Mouse (Mus musculus): ENCODE measurements around the gene March7. TPM values are rescaled to one million over a fixed set of nuclear protein-coding genes. Genes with fewer than 3 reads are reported as not detected.

The March7 gene
- polyA plus RNA-seq, 1 experiment from 2014 or later: 64.3 TPM

GRCm38 (mm10) chr2:60221236-60221635 is 11.5 kb downstream of the March7 start:
- H3K36me3 ChIP-seq (ENCODE audit: insufficient read depth, low read length): no peaks in the 10 kb centered on the region

GRCm38 (mm10) chr2:60221954-60222353 is 12.3 kb downstream of the March7 start:
- Histone ChIP-seq H3K4me3 (replicated peaks; ENCODE audit: low read depth, low read length) (no peak overlapping the region), H3K36me3 (ENCODE audit: insufficient read depth, low read length) (no peaks in the 10 kb centered on the region), H3K27me3 (ENCODE audit: insufficient read depth, low read length) (no peaks in the 10 kb centered on the region), H3K9me3 (replicated peaks; ENCODE audit: low read length) (no peaks in the 10 kb centered on the region), H3K9ac (ENCODE audit: low read depth, low read length) (no peak overlapping the region), H3K27ac (no peak overlapping the region), H3K4me2 (ENCODE audit: low read length) (no peak overlapping the region), H3K4me1 (replicated peaks; ENCODE audit: insufficient read depth, low read length) (peaks cover 8% of the 10 kb centered on the region; the same call in 1 of the 2 replicates)
- DNase-seq (ENCODE audit: low spot score) (no peak), ATAC-seq (replicated peaks; ENCODE audit: low FRiP score, low read depth) (no peak)
- 61% methylated on average over 2 of the region's 2 CpGs for WGBS
- TF ChIP-seq CTCF (IDR thresholded peaks at IDR 0.05; ENCODE audit: low read depth): no peak

More at GRCm38 (mm10) chr2:60221236-60221635, 11.5 kb downstream of the March7 start:
- DNase-seq (ENCODE audit: low spot score): peak; percentile 42
- TF ChIP-seq CTCF (IDR thresholded peaks at IDR 0.05; ENCODE audit: low read depth): no peak
- 15% methylated on average over 6 of the region's 6 CpGs for WGBS
- Histone ChIP-seq H3K4me3 (replicated peaks; ENCODE audit: low read depth, low read length) (no peak overlapping the region), H3K27ac (peak overlapping the region; percentile 47), H3K4me1 (replicated peaks; ENCODE audit: insufficient read depth, low read length) (peaks cover 9% of the 10 kb centered on the region; the same call in 1 of the 2 replicates), H3K9me3 (replicated peaks; ENCODE audit: low read length) (no peaks in the 10 kb centered on the region), H3K9ac (ENCODE audit: low read depth, low read length) (no peak overlapping the region), H3K27me3 (ENCODE audit: insufficient read depth, low read length) (no peaks in the 10 kb centered on the region), H3K4me2 (ENCODE audit: low read length) (0 out of 2 replicates have a peak overlapping the region, but pooled peaks have one; percentile 23)
- no peak for ATAC-seq (replicated peaks; ENCODE audit: low FRiP score, low read depth)

- H3K27ac ChIP-seq: no peak overlapping the region
- ATAC-seq (replicated peaks; ENCODE audit: low FRiP score, low read depth) (no peak), DNase-seq (ENCODE audit: low spot score) (no peak)
- no peak overlapping the region for H3K4me2 ChIP-seq (ENCODE audit: low read length)
- TF ChIP-seq CTCF (IDR thresholded peaks at IDR 0.05; ENCODE audit: low read depth): no peak
- H3K4me1 ChIP-seq (replicated peaks; ENCODE audit: insufficient read depth, low read length): peaks cover 8% of the 10 kb centered on the region; the same call in 1 of the 2 replicates
- WGBS: 38% methylated on average over 1 of the region's 1 CpGs
- no peaks in the 10 kb centered on the region for H3K27me3 ChIP-seq (ENCODE audit: insufficient read depth, low read length)
- H3K9me3 ChIP-seq (replicated peaks; ENCODE audit: low read length): no peaks in the 10 kb centered on the region
- H3K4me3 ChIP-seq (replicated peaks; ENCODE audit: low read depth, low read length): no peak overlapping the region
- H3K9ac ChIP-seq (ENCODE audit: low read depth, low read length): no peak overlapping the region
- no peaks in the 10 kb centered on the region for H3K36me3 ChIP-seq (ENCODE audit: insufficient read depth, low read length)
These were observed 13.8 kb downstream of the March7 start for GRCm38 (mm10) chr2:60223489-60223888.

- no peaks in the 10 kb centered on the region for H3K27me3 ChIP-seq (ENCODE audit: insufficient read depth, low read length)
- no peak overlapping the region for H3K4me2 ChIP-seq (ENCODE audit: low read length)
- H3K4me3 ChIP-seq (replicated peaks; ENCODE audit: low read depth, low read length): no peak overlapping the region
- no peaks in the 10 kb centered on the region for H3K4me1 ChIP-seq (replicated peaks; ENCODE audit: insufficient read depth, low read length)
- H3K36me3 ChIP-seq (ENCODE audit: insufficient read depth, low read length): peaks cover 13% of the 10 kb centered on the region; the same call in 1 of the 2 replicates
- no peaks in the 10 kb centered on the region for H3K9me3 ChIP-seq (replicated peaks; ENCODE audit: low read length)
- ATAC-seq (replicated peaks; ENCODE audit: low FRiP score, low read depth): no peak
- DNase-seq (ENCODE audit: low spot score): no peak
- TF ChIP-seq CTCF (IDR thresholded peaks at IDR 0.05; ENCODE audit: low read depth): no peak
- H3K9ac ChIP-seq (ENCODE audit: low read depth, low read length): no peak overlapping the region
- 70% methylated on average over 1 of the region's 1 CpGs for WGBS
- H3K27ac ChIP-seq: no peak overlapping the region
These were observed 18.8 kb downstream of the March7 start for GRCm38 (mm10) chr2:60228470-60228869.

- H3K4me3 ChIP-seq (replicated peaks; ENCODE audit: low read depth, low read length): no peak overlapping the region
These were observed 20.7 kb downstream of the March7 start for GRCm38 (mm10) chr2:60230361-60230760.

GRCm38 (mm10) chr2:60233147-60233546 is 23.5 kb downstream of the March7 start:
- 56% methylated on average over 2 of the region's 2 CpGs for WGBS
- DNase-seq (ENCODE audit: low spot score) (no peak), ATAC-seq (replicated peaks; ENCODE audit: low FRiP score, low read depth) (no peak)
- no peak for TF ChIP-seq CTCF (IDR thresholded peaks at IDR 0.05; ENCODE audit: low read depth)
- Histone ChIP-seq H3K4me1 (replicated peaks; ENCODE audit: insufficient read depth, low read length) (no peaks in the 10 kb centered on the region), H3K4me3 (replicated peaks; ENCODE audit: low read depth, low read length) (no peak overlapping the region), H3K27ac (no peak overlapping the region), H3K4me2 (ENCODE audit: low read length) (no peak overlapping the region), H3K36me3 (ENCODE audit: insufficient read depth, low read length) (peaks cover 30% of the 10 kb centered on the region), H3K9me3 (replicated peaks; ENCODE audit: low read length) (no peaks in the 10 kb centered on the region), H3K27me3 (ENCODE audit: insufficient read depth, low read length) (no peaks in the 10 kb centered on the region), H3K9ac (ENCODE audit: low read depth, low read length) (no peak overlapping the region)

More at GRCm38 (mm10) chr2:60230361-60230760, 20.7 kb downstream of the March7 start:
- Histone ChIP-seq H3K9ac (ENCODE audit: low read depth, low read length) (no peak overlapping the region), H3K36me3 (ENCODE audit: insufficient read depth, low read length) (peaks cover 24% of the 10 kb centered on the region), H3K27ac (no peak overlapping the region), H3K4me2 (ENCODE audit: low read length) (no peak overlapping the region), H3K27me3 (ENCODE audit: insufficient read depth, low read length) (no peaks in the 10 kb centered on the region), H3K9me3 (replicated peaks; ENCODE audit: low read length) (no peaks in the 10 kb centered on the region), H3K4me1 (replicated peaks; ENCODE audit: insufficient read depth, low read length) (no peaks in the 10 kb centered on the region)
- no peak for TF ChIP-seq CTCF (IDR thresholded peaks at IDR 0.05; ENCODE audit: low read depth)
- 92% methylated on average over 2 of the region's 2 CpGs for WGBS
- DNase-seq (ENCODE audit: low spot score) (no peak), ATAC-seq (replicated peaks; ENCODE audit: low FRiP score, low read depth) (no peak)

GRCm38 (mm10) chr2:60234506-60234905 is 24.8 kb downstream of the March7 start:
- Histone ChIP-seq H3K9me3 (replicated peaks; ENCODE audit: low read length) (no peaks in the 10 kb centered on the region), H3K27ac (no peak overlapping the region), H3K4me1 (replicated peaks; ENCODE audit: insufficient read depth, low read length) (no peaks in the 10 kb centered on the region), H3K4me2 (ENCODE audit: low read length) (no peak overlapping the region), H3K4me3 (replicated peaks; ENCODE audit: low read depth, low read length) (no peak overlapping the region), H3K27me3 (ENCODE audit: insufficient read depth, low read length) (no peaks in the 10 kb centered on the region), H3K9ac (ENCODE audit: low read depth, low read length) (no peak overlapping the region), H3K36me3 (ENCODE audit: insufficient read depth, low read length) (peaks cover 31% of the 10 kb centered on the region)
- no peak for ATAC-seq (replicated peaks; ENCODE audit: low FRiP score, low read depth)
- 87% methylated on average over 7 of the region's 7 CpGs for WGBS
- TF ChIP-seq CTCF (IDR thresholded peaks at IDR 0.05; ENCODE audit: low read depth): no peak
- no peak for DNase-seq (ENCODE audit: low spot score)

All from kidney, postnatal 0 days (tissue).